Mouse (Mus musculus): ENCODE measurements around the gene Cog4. TPM values are rescaled to one million over a fixed set of nuclear protein-coding genes. Genes with fewer than 3 reads are reported as not detected.

The Cog4 gene
- polyA plus RNA-seq, 1 experiment: 31.7 TPM

- TF ChIP-seq GATA1 (IDR thresholded peaks at IDR 0.05; ENCODE audit: low read length): no peak
These were observed 31.1 kb upstream of the Cog4 start for GRCm38 (mm10) chr8:110815308-110815707.

GRCm38 (mm10) chr8:110816990-110817389, 29.4 kb upstream of the Cog4 start:
- no peak for TF ChIP-seq GATA1 (IDR thresholded peaks at IDR 0.05; ENCODE audit: low read length)

GRCm38 (mm10) chr8:110818593-110818992, 27.8 kb upstream of the Cog4 start:
- no peak for TF ChIP-seq GATA1 (IDR thresholded peaks at IDR 0.05; ENCODE audit: low read length)

- no peak for TF ChIP-seq GATA1 (IDR thresholded peaks at IDR 0.05; ENCODE audit: low read length)
These were observed 26.1 kb upstream of the Cog4 start for GRCm38 (mm10) chr8:110820257-110820656.

GRCm38 (mm10) chr8:110821960-110822359, 24.4 kb upstream of the Cog4 start:
- no peak for TF ChIP-seq GATA1 (IDR thresholded peaks at IDR 0.05; ENCODE audit: low read length)

- TF ChIP-seq GATA1 (IDR thresholded peaks at IDR 0.05; ENCODE audit: low read length): no peak
These were observed 21.5 kb upstream of the Cog4 start for GRCm38 (mm10) chr8:110824861-110825260.

- no peak for TF ChIP-seq GATA1 (IDR thresholded peaks at IDR 0.05; ENCODE audit: low read length)
These were observed 17.9 kb upstream of the Cog4 start for GRCm38 (mm10) chr8:110828511-110828910.

- no peak for TF ChIP-seq GATA1 (IDR thresholded peaks at IDR 0.05; ENCODE audit: low read length)
These were observed 14.4 kb upstream of the Cog4 start for GRCm38 (mm10) chr8:110831956-110832355.

- no peak for TF ChIP-seq GATA1 (IDR thresholded peaks at IDR 0.05; ENCODE audit: low read length)
These were observed 4.3 kb upstream of the Cog4 start for GRCm38 (mm10) chr8:110842012-110842574.

GRCm38 (mm10) chr8:110843207-110843606, 3.2 kb upstream of the Cog4 start:
- TF ChIP-seq GATA1 (IDR thresholded peaks at IDR 0.05; ENCODE audit: low read length): no peak

GRCm38 (mm10) chr8:110844941-110845340, 1.5 kb upstream of the Cog4 start:
- no peak for TF ChIP-seq GATA1 (IDR thresholded peaks at IDR 0.05; ENCODE audit: low read length)

- TF ChIP-seq GATA1 (IDR thresholded peaks at IDR 0.05; ENCODE audit: low read length): no peak
These were observed 487 bp upstream of the Cog4 start for GRCm38 (mm10) chr8:110845821-110846404.

GRCm38 (mm10) chr8:110847171-110847549, 760 bp downstream of the Cog4 start:
- TF ChIP-seq GATA1 (IDR thresholded peaks at IDR 0.05; ENCODE audit: low read length): no peak

GRCm38 (mm10) chr8:110847645-110848495, 1.5 kb downstream of the Cog4 start:
- no peak for TF ChIP-seq GATA1 (IDR thresholded peaks at IDR 0.05; ENCODE audit: low read length)

- no peak for TF ChIP-seq GATA1 (IDR thresholded peaks at IDR 0.05; ENCODE audit: low read length)
These were observed 4.8 kb downstream of the Cog4 start for GRCm38 (mm10) chr8:110851186-110851585.

GRCm38 (mm10) chr8:110856760-110857461, 10.5 kb downstream of the Cog4 start:
- TF ChIP-seq GATA1 (IDR thresholded peaks at IDR 0.05; ENCODE audit: low read length): no peak

Measured in G1E-ER4 (cell line).